Mouse (Mus musculus) liver, embryonic 11.5 days (tissue): Measurements from ENCODE around the gene Art1. TPM values are rescaled to one million over a fixed set of nuclear protein-coding genes. Genes with fewer than 3 reads are reported as not detected.

ENCODE experiments used
- polyA plus RNA-seq: library from polyadenylated mRNA; unstranded; fragments of >200 nt; fragmentation: Nextera tagmentation; extraction: Ambion mirVana; gene quantifications from 2 replicates; pipeline ENCODE4 v1.2.1, GENCODE M21; 2014

Art1 gene
- polyA plus RNA-seq, 1 experiment from 2014 or later = 1.1 TPM

Other genes starting within 250 kb of the Art1 start
- gene Folr2, start 244.5 kb upstream of the Art1 start, polyA plus RNA-seq = 3.3 and 3.9 TPM in 2 replicates
- gene Anapc15, start 238.0 kb upstream of the Art1 start, polyA plus RNA-seq = 94.7 and 96.2 TPM in 2 replicates
- gene Folr1, start 231.0 kb upstream of the Art1 start, polyA plus RNA-seq = 0.27 and 0.42 TPM in 2 replicates
- gene Lamtor1, start 195.8 kb upstream of the Art1 start, polyA plus RNA-seq = 119 and 124 TPM in 2 replicates
- 0.71 and 0.75 TPM in 2 replicates for gene Tomt, start 195.4 kb upstream of the Art1 start, polyA plus RNA-seq
- 5.5 and 6.4 TPM in 2 replicates for gene Lrrc51, start 167.8 kb upstream of the Art1 start, polyA plus RNA-seq
- 66.2 and 66.3 TPM in 2 replicates for gene Numa1, start 167.6 kb upstream of the Art1 start, polyA plus RNA-seq
- gene Il18bp, start 83.1 kb upstream of the Art1 start, polyA plus RNA-seq = 2.4 and 3.9 TPM in 2 replicates
- 16.4 and 16.7 TPM in 2 replicates for gene Rnf121, start 36.3 kb upstream of the Art1 start, polyA plus RNA-seq
- 19.5 and 24.6 TPM in 2 replicates for gene Xndc1, start 36.2 kb upstream of the Art1 start, polyA plus RNA-seq
- 0.71 and 0.81 TPM in 2 replicates for gene Xntrpc, start 36.0 kb upstream of the Art1 start, polyA plus RNA-seq
- not detected in 2 replicates for gene Trpc2, start 18.6 kb upstream of the Art1 start, polyA plus RNA-seq
- gene Art5, start 7.7 kb downstream of the Art1 start, polyA plus RNA-seq = 0.58 and 0.78 TPM in 2 replicates
- gene Chrna10, start 15.1 kb downstream of the Art1 start, polyA plus RNA-seq = not detected in 2 replicates
- 42.0 and 45.8 TPM in 2 replicates for gene Nup98, start 108.4 kb downstream of the Art1 start, polyA plus RNA-seq
- 40.0 and 45.5 TPM in 2 replicates for gene Pgap2, start 108.5 kb downstream of the Art1 start, polyA plus RNA-seq
- 76.8 and 81.1 TPM in 2 replicates for gene Rhog, start 154.3 kb downstream of the Art1 start, polyA plus RNA-seq
- 22.0 and 23.3 TPM in 2 replicates for gene Stim1, start 166.1 kb downstream of the Art1 start, polyA plus RNA-seq